Mouse (Mus musculus) liver, embryonic 14.5 days (tissue): ENCODE measurements at regions not wholly inside any gene's neighbourhood (a gene's known extent, or its start where the extent isn't known, plus 50 kb on each side); places are given as distances from the start of the nearest gene placed in this dataset.

Experiments used
- CTCF ChIP-seq: IDR thresholded peaks from 2 replicates; pipeline ENCODE4 v1.5.1; 2016; ENCODE audit warnings: antibody characterized with exemption, low read depth, control low read depth
- EP300 ChIP-seq: IDR thresholded peaks from 2 replicates; pipeline ENCODE4 v1.6.1; 2016; ENCODE audit warnings: antibody characterized with exemption, low read depth

GRCm38 (mm10) chr2:21018535-21018934 is 49.9 kb upstream of the Arhgap21 start:
- TF ChIP-seq CTCF, result no peak
- no peak for TF ChIP-seq EP300
